Mouse (Mus musculus): ENCODE measurements around the gene Polr3gl.

- TF ChIP-seq POLR2A (IDR thresholded peaks at IDR 0.05; ENCODE audit: borderline replicate concordance, low read depth, low read length) (no peak), CTCF (IDR thresholded peaks at IDR 0.05; ENCODE audit: low read depth, low read length) (no peak)
Measured at GRCm38 (mm10) chr3:96634928-96635879, 41.2 kb upstream of the Polr3gl start, which contains the start of the genes Pex11b and Gm42957.
